Mouse (Mus musculus): ENCODE measurements at regions not wholly inside any gene's neighbourhood (a gene's known extent, or its start where the extent isn't known, plus 50 kb on each side); places are given as distances from the start of the nearest gene placed in this dataset.

DNA sequence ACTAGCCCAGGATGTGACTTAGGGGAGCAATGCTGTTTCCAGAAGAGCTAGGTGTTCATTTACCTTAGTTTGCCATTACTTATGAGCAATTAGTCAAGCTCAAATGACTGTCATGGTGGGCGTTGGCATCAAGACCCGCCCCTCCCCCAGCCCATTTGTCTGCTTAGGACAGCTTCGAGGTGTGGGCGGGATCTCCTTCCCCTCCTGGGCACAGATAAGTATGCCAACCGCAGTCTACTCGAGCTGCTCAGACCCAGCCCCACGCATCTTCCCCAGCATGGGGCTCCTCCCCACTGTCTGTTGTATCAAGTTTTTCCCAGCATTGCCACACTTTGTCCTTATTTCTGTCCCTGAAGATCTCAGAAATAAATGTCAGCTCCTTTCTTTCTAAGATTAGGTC, 179.6 kb downstream of the Sp3 start:
- no peak for DNase-seq (ENCODE audit: low read depth)

DNA sequence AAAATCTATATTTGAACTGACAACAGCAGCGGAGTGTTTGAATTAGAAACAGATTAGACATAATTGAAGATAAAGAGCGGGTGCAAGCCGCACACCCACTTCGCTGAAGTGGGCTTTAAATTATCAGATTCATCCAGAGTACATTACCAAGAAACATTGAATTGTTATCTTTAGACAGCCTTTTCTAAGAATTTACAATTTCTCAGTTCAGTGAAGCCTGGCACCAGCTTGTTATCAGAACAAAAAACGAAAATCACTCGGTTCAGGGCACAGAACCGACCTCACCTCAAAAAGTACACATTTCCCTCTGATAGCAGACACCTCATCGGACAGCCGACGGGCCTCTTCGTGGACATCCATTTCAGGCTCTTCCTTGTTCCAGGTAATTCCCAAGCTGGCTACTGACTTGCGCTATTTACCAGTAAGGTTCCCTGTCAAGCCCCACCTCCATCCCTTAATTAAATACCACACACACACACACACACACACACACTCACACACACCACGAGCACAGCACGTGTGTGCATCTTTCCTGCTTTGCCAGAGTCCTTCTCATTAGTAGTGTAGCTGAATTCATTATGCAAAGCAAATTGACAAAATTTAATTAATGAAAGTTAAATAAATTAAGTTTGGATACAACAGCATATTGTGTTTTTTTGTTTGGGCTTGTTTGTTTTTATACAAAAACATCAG, 166.8 kb downstream of the Sp3 start:
- DNase-seq (ENCODE audit: low read depth): no peak

DNA sequence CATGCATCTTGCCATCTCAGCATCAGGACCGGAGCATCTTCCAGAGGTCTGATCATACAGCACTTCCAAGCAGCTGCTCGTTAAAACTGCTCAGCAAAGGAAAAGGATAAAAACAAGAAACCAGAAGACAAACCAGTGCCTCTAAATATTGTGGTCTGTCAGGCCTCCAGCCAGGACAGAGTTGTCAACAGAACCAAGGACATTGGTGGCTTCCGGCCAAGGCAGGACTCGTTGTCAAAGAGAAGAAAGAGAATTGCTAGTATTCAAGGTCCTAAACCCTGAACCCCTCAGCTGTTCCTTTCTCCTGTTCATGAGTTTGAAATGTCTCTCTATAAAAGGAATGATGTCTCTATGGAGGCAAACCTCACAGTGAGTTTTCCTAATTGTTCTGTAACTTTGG, 155.0 kb downstream of the Sp3 start:
- DNase-seq (ENCODE audit: low read depth): no peak

DNA sequence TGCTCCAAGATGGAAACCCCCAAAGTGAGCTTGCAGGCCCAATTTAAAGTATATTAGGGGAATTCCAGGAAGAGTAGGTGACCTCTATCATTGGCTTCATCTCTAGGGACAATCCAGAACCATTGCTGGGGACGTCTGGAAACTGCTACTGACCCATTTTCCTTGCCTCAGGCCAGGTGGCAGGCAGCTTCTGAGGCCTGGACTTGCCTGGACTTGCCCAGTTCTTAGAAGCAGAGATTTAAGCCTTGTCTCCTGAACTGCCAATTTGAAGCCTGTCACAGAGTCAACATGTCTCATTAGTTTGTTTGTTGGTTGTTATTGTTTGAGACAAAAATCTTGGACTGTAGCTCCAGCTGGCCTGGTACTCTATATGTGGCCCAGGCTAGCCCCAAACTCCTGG, 151.1 kb downstream of the Sp3 start:
- DNase-seq (ENCODE audit: low read depth): no peak

DNA sequence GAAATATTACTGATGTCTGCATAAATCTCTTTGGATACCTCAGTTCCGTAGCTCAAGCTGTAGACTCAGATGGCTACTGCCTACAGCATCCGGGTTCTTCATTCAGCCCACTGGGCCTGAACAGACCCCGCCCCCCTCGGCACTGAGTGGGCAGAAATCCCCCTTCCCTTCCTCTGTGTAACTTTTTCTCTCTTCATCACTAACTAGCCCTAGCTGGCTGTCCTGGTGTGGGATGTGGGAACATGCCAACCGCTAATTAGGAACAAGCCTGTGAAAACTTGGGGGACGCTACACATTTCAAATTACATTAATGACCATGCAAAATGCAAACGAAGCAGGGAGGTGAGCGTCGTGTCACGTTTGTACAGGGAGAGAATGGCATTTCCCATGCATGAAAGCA, 147.5 kb downstream of the Sp3 start:
- DNase-seq (ENCODE audit: low read depth): no peak

DNA sequence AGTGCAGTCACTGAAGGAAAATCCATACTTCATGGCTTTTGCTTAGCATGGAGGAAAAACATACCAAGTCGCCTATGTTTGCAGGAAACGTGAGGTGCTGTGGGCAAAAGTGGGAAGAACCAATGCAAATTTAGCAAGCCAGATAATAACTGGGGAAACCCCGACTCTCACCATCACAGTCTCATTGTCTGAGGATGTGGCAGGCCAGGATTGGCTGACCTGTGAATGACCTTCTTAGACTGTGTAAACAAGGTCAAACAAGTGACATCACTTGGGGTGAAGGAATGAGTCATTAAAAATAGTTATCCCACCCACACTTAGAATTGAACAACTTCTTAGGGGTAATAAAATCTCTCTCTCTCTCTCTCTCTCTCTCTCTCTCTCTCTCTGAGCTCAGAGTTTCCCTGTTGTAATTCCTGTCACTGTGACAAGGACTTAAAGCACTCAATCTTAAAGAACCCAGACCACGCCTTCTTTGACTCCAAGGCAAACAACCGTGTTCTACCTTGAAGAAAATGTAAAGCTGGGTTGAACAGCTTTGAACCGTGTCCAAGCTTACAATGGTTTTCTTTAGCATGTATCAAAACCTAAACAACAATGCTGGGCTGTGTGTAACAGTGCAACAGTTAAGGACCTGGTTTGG, 142.0 kb downstream of the Sp3 start:
- DNase-seq (ENCODE audit: low read depth): no peak

DNA sequence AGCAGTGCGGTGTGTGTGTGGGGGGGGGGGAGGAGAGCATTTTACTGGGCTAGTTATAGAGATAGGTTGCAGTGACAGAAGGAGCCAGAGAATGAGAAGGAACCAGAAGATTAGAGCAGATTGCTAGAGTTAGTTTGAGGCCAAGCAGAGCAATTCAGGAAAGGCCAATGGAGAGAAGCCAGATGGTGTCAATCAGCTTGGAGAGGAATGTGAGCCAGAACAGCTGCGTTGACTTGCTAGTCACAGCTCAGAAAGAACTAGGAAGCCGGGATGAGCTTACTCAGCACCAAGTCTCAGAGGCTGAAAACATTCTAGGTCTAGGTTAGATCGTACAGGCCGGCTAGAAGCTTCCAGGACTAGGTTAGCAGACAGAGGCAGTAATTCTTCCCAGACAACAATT, 140.6 kb downstream of the Sp3 start:
- no peak for DNase-seq (ENCODE audit: low read depth)

DNA sequence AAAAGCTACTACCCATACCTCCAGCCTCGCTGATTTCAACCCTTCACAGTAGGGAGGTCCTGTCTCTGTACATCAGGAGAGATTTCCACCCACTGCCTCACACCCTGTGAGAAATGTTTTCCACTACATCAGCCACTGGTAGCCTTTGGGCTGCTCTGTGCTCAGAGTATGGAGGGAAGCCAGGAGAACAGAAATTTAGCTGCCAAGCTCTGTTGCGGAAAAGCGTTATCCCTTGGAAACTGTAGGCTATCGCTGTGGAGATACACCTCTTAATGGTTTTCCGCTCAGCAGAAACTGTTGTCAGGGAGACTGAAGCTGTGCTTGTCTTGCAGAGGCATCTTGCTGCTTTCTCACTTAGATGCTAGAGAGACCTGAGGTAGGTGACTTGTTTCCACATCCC, 138.9 kb downstream of the Sp3 start:
- DNase-seq (ENCODE audit: low read depth): no peak

DNA sequence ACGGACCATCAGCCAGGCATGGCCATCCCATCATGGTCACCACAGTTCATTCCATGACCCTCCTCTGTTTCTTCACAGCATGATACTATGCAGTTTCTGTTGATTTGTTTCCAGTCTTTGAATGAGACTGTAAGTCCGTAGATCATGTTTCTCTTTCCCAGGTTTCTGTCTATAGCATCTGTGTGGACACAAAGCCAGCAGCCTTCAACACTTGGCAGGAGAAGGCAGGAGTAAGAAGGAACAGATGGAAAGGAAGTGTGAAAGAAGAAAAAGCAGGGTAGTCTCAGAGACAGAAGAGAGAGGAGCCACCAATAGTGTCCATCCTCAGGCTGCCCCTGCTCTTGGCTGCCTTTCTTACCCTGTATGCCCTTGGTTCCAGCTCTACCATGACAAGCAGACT, 136.6 kb downstream of the Sp3 start:
- no peak for DNase-seq (ENCODE audit: low read depth)

DNA sequence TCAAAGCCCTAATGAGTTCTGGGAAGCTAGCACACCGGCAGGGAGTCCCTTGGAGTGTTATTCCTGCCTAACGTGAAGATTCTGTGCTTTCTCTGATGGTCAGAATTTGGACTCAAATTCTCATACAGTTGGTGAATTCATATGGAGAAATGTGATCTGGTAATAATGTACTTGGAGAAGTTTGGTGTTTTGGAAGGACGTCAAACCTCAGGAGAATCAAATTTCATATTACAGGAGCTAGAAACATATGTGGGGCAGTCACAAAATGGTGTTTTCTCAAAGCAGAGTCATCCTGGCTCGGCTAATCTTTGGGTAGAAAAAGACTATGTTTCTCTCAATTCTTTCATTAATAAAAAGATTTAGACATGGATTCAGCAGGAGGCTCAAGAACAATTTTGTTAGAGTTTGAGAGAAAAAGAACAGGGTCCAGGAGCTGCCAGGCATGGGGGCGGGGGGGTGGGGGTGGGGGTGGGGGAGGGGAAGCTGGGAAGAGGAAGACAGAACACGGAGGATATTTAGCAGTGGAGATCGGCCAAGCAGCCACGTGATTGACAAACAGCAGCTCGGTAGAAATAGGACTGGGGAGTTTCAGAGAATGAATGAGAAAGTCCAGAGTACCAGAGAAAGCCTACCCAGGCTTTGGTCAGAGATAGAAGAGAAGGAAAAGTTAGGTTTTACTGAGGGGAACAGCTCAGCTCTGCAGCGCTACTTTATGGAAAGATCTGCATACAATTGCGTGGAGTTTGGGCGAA, 130.6 kb downstream of the Sp3 start:
- DNase-seq (ENCODE audit: low read depth): no peak

DNA sequence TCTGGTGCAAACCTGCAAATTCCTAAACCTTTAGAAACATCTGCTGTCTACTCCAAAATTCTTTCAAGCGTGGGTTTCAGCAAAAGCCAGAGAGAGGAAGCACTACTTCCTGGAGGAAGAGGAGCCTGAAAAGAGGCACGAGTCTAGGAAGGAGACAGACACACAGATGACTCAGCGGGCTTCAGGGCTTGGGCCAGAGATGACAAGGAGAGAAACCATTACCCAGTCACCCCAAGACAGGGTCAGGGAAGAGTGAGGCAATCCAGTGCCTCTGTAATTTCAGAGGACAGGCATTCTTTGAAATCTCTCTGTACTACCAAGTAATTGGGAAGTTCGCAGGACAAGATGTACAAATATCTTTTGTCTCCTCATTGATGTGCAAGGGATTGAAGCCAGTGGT, 127.7 kb downstream of the Sp3 start:
- no peak for DNase-seq (ENCODE audit: low read depth)

DNA sequence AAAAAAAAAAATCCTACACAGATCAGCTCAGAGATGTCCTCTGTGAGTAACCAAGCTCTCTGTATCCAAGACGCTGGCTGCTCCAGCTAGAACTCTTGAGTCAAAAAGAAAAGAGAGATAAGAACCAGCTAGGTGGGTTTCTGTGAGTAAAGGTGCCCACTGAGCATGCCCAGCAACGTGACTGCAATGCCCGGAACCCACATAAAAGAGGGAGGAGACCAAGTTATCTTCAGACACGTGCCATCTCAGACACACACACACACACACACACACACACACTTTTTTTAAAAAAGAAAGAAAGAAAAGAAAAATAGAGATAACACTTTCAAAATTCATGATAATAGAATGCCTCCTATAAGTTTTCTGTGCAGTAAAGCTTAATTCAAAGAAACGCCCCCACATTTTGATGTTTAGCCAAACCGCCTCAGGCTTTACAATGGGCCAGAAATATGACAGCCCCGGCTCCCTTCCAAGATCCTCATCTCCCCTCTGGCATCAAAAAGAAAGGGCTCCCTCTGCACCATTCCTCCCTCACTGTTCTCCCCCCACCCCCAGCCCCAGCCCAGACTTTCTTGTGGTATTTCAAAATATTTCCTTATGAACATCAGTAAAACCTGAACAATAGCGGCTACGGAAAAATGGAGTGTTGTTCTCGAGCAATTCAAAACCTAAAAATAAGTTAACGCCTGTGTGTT, 124.8 kb downstream of the Sp3 start:
- DNase-seq (ENCODE audit: low read depth): no peak

DNA sequence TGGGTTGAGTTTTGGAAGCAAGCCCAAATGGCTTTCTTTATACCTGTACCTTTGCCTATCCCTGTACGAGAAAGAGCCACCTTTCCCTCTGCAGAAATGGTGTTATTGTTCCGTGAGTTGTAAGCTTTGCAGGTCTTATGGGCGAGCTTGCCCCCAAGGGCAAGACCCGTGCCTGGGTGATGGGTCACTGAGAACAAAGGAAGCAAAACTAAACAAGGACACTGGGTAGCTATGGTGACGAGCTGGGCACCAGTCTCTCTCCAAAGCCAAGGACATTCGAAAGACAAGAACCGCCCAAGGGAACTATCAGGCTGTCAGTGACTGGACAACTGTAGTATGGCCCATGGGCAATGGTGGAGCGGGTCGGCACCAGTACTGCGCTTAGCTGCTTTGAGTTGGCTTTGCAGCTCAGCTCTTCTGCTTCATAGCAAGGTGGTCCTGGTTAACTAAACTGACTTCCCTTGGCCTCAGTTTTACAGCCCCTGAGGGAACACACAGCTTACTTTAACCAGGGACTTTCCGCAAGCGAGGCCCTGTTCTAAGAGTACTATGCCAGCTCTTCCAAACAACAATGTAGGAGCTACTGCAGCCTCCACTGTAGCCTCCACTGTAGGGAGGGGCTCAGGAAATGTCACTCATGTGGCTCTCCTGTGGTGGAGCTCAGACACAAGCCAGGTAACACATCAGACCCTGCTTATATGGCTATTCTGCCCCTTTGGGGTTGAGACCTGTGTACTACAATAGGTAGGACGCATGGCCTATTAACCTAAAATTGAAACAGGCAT, 124.1 kb downstream of the Sp3 start:
- no peak for DNase-seq (ENCODE audit: low read depth)

DNA sequence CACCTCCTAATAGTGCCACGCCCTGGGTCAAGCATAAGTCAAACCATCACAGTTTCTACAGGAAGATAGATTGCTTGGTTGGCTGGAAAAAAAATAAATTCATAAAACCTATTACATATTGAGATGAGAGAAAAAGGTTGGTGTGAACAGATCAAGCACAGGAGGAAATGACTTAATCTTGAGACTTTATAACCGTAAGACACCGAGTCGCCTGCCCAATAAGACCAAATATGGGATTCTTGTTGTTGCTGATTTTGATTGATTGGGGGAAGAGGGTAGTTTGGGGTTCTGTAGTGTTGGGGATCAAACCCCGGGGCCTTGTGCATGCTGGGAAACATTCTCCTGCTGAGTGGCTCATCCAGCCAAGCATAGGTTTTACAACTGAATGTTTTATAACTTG, 122.9 kb downstream of the Sp3 start:
- no peak for DNase-seq (ENCODE audit: low read depth)

DNA sequence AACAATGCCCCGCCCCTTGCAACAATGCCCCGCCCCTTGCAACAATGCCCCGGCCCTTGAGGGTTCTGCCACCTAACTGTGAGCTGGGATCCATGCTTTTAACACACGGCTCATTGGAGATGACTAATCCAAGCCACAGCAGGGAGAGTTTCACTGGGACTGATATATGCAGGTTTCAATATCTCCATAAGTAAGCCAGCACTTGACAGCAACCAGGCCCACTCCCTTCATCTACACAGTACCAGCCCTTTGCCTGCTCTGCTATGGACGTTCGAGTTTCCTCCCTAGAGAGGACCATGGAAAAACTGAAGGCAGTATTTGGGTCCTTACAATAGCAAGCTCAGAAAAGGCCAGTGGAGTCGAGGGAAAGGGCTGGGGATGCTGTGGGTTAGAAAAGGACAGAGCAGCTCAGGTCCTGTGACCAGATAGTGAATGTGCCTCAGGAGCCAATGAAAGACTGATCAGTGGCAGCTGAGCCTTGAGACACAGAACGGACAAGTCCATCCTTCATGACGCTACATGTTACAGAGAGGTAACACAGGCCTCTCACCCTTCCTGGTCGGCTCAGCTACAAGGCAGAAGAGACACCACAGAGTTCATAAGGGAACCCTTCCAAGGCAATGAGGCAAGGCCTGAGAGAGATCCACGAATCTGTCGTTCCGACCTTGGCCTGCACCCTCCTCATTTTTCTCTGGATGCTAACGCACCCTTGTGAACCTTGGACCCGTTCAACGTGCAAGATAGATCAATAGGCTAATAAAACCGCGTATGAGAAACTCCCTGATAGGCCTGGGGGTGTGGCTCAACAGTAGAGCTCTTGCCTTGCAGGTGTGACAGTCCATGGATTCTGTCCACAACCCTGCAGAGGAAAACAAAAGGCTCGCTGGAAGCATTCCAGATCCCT, 114.5 kb downstream of the Sp3 start:
- DNase-seq (ENCODE audit: low read depth): no peak

DNA sequence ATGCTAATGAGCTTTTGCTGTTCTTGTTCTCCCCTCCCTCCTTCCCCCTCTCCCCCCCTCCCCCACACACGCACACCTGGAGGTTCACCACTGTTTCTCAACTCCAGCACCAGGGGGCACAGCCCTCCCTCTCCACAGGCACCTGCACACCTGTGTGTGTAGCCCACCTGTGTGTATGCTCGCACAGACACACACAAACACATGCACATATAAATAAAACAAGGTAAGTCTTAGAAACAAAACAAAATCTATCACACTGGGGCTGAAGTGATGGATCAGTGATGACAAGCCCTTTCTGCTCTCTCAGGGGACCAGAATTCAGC, 113.9 kb downstream of the Sp3 start:
- no peak for DNase-seq (ENCODE audit: low read depth)

DNA sequence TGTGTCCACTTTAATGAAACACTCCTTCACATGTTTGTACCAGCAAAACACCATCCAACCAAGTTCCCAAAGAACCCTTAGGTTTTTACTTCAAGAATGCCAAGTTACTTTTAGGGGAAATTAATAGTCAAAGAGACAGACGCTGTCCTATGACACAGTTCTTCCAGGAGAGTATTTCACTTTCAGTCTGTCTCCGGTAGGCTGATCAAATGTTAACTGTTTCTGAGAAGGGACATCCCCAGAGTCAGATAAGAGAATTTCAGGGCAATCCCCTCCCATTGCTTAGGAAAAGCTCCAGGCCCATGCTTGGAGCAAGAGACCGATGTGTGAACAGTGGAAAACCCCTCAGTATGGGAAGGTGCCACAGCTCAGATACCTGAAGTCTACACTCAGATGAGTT, 112.1 kb downstream of the Sp3 start:
- no peak for DNase-seq (ENCODE audit: low read depth)

DNA sequence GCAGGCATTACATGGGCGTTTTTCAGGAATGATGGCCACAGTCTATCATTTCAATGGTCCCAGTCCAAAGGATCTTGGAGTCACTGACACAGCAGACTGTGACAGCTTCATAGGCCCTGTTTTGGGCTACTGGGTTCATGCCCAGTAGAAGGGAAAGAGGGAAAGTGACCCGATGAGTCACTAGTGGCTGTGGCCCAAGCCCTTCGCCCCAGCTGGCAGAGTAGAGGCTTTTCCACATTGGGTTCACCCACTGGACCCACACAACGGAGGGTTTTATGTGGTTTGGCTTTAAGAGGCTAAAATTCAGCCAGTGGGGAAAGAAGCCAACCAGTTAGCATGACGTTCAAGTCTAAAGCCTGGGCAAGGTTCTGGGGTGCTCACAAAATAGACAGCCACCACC, 108.4 kb downstream of the Sp3 start:
- DNase-seq (ENCODE audit: low read depth): no peak

DNA sequence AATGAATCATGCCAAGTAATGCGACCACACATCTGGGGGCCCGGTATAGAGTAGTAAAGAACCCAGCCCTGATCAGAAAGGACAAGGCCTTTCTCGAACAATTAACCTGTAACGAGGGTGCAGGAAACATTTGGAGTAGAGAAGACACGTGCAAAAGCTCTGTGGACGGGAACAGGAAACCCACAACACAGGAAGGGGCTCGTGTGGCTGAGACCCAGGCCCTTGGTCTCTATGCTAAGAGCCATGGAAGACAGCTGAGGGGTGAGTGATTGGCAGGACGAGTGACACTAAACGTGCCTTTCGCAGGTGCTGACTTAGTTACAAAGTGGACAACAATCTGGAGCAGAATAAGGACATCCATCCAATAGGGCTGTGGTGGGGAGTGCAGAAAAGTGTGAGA, 106.3 kb downstream of the Sp3 start:
- DNase-seq (ENCODE audit: low read depth): no peak

DNA sequence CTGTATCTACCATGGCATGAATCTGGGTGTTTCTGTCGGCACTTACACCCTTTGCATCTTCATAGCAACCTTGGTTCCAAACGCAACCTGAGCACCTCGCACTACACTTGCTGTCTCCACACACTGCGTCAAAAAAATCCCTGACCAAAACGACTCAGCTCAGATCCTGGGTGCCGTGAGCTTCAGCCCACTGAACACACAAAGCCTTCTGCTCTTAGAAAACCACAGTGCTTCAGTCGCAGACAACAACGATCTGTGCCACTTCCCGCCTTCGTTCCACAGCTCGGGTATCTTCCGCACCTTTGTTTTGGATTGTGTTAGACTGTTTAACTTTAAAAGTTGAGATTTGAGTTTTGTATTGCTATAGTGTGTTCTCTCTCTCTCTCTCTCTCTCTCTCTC, 105.7 kb downstream of the Sp3 start:
- DNase-seq (ENCODE audit: low read depth): no peak

DNA sequence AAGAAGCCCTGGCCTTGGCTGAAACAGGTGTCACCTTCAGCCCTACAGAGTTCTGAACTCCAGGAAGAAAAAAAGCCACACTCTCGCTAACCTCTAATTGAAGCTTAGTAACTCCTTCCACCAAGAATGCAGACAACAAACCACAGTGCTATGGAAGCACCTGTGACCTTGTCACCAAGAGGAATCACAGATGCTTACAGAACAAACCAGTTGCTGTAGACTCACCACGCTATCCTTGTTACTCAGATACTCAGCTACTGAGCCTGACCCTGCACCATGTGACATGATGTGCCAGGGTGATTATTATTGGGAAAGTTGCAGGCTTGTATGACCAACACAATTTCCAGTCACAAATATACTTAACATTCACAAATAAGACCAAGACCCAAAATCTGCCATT, 104.6 kb downstream of the Sp3 start:
- no peak for DNase-seq (ENCODE audit: low read depth)

Measured in gonadal fat pad, adult 2 months (tissue).